Mouse (Mus musculus) right cerebral cortex, postnatal 10 days (tissue): ENCODE measurements around the gene Micall2.
A peak's percentile ranks its signal among the peaks of the same experiment; 100 is the strongest.
"Not testable (repeated sequence)": the region's sequence is repeated elsewhere in the genome, so short reads cannot be mapped to it uniquely, and the experiment has no call there.

Experiments used
- DNase-seq, 2 experiments: peaks; one replicate each; pipeline ENCODE4 v3.0.0; 2021; ENCODE audit warnings: low spot score in 2 of 2

Micall2 gene

DNA sequence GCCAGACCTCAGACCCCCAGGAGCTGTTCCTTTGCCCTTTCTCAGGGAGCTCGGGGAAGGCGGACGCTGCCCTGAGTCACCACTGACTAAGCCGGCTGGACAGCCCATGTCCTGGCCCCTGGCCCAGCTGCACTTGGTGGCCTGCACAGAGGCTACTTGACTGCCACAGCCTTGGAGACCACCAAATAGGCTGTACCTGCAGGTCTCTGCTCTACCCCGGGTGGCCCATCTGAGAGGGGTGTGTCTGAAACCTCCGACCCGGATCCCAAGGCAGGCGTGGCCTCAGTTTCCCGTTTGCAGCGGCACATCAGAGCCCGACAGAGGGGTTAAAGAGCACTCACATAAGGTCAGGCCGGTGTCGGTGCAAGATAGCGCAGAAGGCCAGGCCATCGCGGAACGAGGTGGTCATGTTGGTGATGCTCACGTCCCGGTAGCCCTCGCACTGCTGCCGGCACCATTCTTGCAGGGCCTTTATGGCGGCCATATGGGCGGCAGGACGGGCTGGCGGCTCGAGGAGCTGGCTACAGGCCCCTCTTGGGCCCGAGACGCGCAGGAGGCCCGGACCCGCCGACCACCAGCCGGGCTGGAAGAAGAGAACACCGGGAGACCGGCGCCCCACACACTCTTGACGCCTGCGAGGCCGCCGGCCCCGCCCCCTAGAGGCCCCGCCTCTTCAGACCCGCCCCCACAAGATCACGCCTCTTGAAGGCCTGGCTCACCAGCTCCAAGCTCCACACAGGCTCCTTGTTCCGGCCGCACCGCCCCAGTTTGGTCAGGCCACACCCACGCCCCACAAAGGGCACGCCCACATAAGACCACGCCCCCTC, at the start of gene Micall2:
Gene Micall2 (minus strand): TSS at position 660 of the 827 bp plus-strand sequence.
- peak; percentile 93 to 95 for DNase-seq

DNA sequence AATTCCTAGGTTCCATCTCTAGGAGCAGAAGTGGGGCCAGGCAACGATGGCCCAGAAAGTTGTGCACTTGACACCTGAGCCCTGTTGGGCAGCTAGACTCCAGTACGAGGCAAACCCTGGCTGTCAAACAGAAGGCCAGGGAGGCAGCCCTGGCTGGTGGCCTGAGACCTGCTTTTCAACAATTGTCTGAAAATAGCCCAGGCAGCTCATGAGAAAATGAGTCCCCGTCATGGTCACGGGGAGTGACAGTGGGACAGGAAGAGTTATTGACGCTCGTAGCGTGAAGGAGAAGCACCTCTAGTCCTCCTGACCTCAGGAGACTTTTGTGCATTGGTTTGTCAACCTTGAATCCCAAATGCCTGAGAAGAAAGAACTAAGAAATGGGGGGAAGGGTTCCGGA, 45.3 kb upstream of the Micall2 start:
- no peak for DNase-seq

DNA sequence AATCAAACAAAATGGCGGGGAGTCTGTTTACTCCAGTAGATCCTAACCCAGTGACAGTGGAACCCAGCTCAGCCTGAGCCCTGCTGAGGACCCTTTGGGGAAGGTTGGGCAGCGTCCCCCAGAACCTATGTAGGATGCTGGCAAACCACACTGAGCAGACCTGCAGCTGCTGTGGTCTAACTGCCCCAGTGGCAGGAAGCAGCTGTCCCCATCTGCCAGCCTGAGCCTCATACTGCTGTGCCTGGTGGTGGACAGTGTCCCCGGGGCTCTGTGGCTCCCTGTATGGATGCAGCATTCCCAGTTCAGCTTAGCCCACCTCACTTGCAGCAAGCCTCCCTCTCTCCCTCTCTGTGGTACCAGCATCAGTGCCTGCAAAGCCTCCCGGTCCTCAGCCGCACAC, 40.8 kb upstream of the Micall2 start:
- DNase-seq, result no peak

DNA sequence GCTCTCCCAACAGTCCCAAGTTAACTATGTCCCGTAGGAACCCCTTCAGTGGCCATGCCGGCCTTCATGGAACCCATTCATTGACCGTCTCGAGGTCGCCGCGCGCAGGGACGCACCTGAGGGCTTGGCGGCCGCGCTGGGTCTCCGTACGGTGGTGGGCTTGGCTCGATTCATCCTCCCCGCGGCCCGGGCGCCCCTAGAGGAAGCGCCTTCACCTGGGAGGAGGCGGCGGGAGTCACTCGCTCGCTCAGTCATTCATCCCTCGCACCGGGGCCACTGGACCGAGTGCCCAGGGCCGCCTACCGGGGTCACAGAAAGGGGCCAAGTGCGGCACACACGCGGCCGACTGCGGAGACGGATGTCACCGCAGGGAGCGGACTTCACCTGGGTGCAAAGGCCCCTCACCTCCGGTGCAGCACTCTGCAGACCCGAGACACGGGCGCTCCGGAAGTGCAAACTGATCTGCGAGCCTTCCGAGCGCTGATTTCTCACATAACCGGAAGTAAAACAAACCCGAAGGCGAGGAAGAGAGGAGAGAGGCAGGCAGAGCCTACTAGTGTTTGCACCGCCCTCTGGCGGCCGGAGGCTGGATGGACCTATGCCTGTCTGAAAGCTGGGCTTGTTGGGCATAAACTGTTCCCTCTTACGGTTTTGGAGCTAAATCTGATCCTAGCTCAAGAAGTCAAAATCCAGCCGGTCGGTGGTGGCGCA, 39.2 kb upstream of the Micall2 start, which contains the start of gene Ints1:
Gene Ints1 (minus strand): TSS at position 459 of the 711 bp plus-strand sequence.
- DNase-seq, result peak; percentile 97 to 98

DNA sequence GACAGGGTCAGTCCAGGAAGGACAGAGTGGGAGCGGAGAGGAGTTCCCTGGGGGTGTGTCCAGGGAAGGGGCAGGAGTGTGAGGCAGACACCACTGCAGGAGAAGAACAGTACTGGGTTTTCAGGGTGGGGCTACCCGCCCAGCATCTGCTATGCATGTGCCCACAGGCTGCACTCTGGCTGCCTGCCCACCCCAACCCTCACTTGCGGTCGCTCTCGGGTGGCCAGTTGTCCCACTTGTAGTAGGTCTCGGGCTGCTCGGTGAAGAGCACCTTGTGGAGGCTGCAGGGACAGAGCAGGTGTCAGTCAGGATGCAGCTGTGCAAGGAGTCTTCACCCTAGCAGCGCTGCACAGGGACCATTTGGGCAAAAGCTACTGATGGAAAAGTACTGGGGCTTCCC, 32.1 kb upstream of the Micall2 start:
- DNase-seq, result no peak

DNA sequence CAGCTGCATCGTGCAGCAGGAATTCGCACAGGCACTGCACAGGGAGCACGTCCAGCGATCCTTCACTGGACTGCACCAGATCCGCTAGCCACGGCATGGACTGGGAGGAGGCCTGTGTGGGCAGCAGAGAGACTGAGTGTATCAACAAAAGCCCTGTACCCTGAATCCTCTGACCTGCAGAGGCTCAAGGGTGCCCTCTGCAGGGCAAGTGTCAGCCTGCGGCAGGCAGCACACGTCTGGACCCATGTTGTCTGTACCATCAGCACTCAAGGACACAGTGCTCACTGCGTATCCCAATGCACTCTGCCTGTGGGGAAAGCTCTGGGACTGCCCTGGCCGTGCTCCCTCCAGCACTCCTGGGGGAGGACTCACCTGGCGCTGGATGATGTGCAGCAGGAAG, 28.2 kb upstream of the Micall2 start:
- no peak for DNase-seq

DNA sequence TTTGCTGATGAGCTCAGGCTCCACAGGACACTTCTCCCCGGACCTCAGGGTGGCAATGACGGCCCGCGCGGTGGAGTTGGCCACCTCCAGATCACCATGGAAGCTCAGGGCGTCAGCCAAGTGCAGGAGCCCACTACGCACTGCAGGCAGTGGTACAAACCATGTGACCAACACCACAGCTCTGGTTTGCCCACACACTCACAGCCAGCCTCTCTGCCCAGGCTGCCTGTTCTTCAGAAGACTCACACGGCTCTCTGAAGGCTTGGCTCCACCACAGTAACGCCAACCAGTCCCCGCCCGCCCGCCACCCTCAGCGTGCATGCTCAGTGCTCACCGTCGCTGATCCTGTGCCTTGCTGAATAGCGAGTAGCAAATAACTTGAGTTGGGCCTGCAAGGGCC, 22.0 kb upstream of the Micall2 start:
- no peak for DNase-seq

DNA sequence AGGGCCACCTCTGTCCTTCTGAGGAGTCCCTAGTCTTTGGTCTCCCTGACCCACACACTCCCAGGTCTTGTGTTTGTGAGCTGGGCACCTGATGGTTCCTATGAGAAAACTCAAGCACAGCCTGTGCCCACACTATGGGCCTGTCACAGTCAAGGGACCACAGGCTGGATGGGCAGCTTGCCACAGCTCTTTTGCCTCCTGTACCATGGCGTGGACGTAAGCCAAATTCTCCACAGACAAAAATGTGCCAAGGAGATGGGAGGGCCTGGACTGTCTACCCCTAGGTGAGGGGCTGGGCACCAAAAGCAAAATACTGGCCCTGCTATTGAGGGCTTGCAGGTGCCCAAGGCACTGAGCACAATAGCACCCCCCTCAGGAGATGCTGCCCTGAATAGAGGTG, 20.4 kb upstream of the Micall2 start:
- no peak for DNase-seq

DNA sequence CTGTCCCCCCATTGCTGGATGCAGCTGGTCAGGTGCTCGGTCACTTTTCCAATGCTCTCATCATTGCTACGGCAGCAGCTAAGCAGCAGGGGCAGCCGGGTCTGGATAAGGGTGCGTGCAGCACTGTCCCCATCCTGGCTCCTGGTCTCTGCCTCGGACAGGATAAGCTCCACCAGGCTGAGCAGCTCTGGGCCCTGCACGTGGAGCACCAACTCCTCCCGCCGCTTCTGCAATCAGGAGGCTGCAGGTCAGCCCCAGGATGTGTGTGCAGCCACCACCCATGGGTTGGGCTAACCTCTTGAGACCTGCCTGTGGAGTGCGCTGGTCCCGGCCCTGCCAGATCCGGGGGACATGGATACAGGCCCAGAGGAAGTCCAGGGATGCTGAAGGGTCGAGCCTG, 20.0 kb upstream of the Micall2 start:
- no peak for DNase-seq

DNA sequence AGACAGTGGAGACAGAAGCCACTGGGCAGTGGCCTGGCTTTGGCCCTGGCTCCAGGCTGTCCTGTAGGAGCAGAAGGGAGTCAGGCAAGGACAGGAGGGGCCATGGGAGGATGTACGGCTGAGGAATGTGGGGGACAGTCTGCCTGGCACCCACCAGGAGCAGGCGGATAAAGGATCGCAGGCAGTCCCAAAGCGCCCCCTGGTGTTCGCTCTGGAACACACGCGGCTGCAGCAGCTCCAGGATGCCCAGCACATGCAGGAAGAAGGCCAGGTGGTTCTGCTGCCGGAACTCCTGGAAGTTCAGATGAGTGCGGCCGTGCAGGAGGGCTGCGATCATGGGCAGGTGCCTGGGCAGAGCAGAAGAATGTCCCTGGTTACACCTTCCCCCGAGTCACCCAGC, 18.6 kb upstream of the Micall2 start:
- DNase-seq, result peak; percentile 69 to 71

DNA sequence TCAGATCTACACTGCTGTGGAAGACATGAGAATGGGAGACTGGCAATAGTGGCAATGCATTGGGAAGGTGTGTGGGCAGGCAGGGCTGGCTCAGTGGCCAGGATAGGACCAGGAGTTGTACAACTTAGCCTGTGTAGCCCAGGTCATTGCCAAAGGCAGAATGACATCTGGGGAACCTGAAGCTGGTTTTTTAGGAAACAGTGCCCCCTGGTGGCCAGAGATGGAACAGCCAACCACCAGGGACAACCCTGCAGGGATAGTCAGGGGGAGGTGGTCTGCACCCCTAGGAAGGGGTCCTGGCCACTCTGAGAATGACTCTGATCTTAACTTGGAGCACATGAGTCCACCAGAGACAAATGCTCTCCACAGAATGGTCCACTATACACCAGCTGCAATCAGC, 14.4 kb upstream of the Micall2 start:
- peak in 1 of 2 experiments; percentile 70 for DNase-seq

DNA sequence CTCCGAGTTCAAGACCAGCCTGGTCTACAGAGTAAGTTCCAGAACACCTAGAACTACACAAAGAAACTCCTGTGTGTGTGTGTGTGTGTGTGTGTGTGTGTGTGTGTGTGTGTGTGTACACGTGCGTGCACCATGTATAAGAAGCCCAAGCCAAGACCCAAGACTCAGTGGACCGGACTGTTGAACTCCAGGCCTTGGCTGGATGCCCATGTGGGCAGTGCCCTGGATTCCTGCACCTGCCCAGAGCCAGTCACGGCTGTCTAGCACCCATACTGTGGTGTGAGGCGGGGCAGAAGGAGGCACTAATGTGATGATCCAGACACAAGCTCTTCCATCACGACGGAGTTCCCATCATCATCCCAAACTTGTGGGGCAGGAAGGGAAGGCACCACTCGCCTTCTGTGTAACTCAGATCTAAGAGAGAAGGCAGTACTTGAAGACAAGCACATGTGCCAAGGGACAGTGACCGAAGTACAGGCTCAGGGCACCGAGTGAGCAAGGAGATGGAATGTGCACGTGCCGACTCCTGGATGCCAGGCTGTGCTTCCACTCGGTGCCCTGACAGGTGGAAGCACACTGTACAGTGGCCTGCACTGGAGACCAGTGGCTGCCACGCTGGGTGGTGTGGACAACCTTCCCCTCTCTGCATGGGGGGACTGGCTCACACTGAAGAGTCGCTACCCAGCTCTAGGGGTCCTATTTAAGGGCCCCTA, 13.4 kb upstream of the Micall2 start:
- DNase-seq, result no peak

DNA sequence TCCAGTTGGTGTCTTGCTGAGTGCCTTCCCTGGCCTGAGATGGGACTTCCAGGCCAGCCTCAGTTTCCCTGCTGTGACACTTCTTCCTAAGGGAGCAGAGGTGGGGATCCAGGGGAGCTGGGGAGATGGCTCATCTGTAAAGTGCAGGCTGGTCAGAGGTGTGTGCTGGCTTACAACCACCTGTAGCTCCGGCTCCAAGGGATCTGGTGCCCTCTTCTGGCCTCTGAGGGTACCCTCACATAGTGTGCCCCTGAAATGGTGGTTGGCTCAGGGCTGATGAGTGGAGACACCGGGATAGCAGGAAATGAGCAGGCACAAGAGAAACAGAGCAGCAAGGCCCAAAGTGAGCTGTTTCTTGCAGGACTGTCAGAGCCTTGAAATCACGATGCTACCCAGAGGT, 9.6 kb upstream of the Micall2 start:
- peak in 1 of 2 experiments; percentile 59 for DNase-seq

DNA sequence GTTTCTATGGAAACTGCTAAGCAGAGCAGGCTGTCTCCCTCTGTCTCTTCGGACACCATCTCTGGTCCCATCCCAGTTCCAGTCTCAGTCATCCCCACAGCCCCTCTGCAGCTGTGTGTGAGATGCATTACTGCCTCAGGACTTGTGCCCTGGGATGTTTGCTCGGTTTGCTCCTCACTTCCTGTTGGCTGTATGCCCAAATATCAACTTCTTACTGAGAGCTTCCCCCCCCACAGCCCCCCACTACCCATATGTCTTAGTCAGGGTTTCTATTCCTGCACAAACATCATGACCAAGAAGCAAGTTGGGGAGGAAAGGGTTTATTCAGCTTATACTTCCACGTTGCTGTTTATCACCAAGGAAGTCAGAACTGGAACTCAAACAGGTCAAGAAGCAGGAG, 6.5 kb upstream of the Micall2 start:
- DNase-seq, result not testable (repeated sequence)

DNA sequence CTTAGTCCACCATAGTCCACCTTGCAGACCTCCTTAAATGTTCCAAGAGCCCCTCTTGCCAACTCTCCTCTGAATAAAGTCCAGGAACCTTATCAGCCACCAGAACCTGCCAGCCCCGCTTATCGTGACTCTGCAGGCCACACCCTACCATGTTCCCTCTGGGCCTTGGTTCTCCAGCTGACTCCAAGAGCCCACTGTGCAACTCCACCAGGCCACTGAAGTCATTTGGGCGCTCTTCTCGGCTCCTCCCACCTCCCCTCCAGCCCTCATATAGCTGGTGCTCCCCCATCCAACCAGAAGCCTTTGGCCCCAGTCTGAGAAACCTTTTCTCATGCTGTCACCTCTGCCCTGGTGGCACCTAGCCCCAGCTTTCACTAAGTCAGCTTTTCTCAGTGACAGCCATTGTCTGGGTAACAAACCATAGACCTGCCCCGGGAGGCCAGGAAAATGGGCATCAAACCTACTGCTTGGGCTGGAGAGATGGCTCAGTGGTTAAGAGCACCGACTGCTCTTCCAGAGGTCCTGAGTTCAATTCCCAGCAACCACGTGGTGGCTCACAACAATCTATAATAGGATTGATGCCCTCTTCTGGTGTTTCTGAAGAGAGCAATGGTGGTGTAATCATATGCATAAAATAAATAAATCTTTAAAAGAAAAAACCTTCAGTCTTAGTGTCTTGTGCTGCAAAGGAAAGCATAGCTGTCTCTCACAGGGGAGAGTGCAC, 2.6 kb upstream of the Micall2 start:
- DNase-seq, result no peak

DNA sequence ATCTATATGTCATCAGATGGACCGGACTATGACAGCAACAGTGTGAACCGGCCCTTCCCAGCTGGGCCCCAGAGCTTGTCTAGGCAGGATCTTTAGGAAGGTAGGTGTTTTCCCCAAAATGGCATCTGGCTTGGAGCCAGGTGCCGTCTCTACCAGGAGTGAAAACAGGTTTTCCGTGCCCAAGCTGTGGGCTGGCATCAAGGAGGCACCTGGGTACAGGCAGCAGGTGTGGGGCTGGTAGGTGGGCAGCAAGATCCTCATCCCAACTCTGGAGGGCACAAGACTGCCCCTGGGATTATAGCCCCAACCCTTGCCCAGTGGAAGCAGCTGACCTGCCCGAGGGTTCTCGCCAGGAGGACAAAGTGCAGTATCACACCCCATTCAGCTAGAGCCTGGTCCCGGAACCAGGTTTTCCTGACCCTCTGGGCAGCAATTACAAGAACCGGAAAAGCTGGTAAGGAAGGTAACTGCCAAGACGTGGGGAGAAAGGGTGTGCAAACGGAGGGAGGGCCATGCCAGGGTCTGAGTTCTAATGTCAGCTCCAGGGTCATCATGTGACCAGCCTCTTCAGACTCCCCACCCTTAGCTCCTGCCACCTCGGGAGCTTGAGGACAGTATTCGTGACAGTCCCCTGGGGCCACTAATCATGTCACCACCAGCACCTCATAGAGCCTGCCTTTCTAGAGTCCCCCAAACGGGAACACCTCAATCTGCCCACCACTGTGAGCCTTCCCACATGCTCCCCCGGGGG, 1.9 kb upstream of the Micall2 start:
- DNase-seq, result no peak

DNA sequence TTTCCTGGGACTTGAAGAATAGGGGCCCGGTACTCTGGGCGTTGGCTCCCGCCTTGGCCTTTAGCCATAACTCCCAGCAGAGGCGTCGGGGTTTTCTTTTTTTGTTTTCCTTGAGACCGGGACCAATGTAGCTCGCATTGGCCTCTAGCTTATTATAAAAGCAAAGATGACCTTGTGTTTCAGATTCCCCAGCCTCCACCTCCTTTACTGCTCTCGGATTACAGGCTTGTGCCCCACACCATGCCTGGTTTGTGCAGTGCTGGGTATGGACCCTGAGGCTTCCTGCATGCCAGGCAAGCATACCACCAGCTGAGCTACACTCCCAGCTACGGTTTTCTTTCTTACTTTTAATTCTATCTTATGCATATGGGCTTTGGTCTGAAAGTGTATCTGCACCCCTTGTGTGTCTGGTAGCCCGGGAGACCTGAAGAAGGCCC, 386 bp upstream of the Micall2 start:
- no peak for DNase-seq

DNA sequence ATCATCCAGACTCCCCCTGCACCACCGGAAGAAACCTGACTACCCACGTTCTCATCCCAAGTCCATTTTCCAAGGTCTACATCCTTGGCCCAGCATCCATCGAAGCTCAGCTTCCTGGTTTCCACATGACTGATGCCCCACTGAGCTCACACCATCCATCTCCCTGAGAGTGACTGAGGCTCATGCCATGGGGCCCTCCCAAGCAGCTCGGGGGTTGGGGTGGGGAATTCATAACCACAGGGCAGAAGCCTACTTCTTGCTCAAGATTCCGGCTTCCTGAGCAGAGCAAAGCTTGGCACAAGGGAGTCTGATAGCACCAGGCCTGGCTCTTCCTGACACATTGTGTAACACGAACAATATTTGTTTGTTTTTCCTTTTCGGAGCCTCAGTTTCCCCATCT, 1.4 kb downstream of the Micall2 start:
- no peak for DNase-seq

DNA sequence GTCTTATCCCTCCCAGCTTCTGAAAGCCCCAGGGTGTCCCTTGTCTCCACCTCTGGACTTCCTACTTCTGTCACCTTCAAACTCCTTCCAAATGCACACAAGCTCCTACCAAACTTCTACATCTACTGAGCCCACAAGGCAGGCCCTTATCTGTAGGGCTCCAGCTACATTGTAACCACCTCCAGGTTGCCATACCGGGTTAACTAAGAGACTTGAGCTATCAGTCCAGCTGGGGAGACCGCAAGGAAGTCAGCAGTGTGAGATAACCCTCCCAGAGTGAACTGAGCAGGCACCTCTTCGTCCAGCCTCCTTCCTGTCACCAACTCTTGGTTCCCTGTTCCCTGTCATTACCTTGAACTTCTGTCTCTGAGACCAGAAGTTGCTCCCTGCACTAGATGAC, 2.1 kb downstream of the Micall2 start:
- DNase-seq, result no peak

DNA sequence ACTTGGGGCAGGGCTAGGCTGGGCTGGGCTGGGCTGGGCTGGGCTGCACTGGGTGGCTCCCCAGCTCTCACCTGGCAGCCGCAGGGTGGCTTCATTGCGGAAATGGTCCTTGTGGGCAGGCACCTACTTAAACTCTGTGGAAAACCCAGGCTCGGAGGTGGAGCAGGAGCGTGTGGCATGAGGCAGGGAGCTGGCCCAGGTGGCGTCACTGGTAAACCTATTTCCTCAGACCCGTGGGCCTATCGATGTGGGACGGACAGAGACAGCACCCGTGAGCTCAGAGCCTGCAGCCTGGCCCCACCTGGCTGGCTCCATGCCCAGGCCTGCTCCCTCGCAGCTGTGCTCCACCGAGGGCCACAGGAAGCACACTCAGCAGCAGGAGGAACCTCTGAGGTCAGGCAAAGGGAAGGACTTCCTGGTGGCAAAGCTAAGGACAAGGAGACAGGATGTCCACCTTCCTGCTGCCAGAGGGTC, 3.5 kb downstream of the Micall2 start:
- DNase-seq, result no peak
